Mouse (Mus musculus) liver, embryonic 11.5 days (tissue): Measurements from ENCODE around the gene Vmn1r199. TPM values are rescaled to one million over a fixed set of nuclear protein-coding genes. Genes with fewer than 3 reads are reported as not detected.

Source experiments
- ATAC-seq: fragments of 200-750 bp; cut with Nextera tagmentation; replicated peaks from 2 replicates; pipeline ENCODE4 v1.8.0; 2017; ENCODE audit warnings: moderate number of reproducible peaks, mild to moderate bottlenecking, moderate TSS enrichment, moderate library complexity; ENCODE audit not compliant: low FRiP score
- DNase-seq: peaks from one replicate; pipeline ENCODE4 v3.0.0-alpha.2; 2017; ENCODE audit warnings: low spot score
- H3K27ac ChIP-seq: fragments of 300-500 bp; sonication (generic); 2 replicates; pipeline ENCODE4 v1.5.1; 2014; ENCODE audit warnings: mild to moderate bottlenecking, low read depth, low read length, control low read depth
- H3K27me3 ChIP-seq: fragments of 300-500 bp; sonication (generic); replicated peaks from 2 replicates; pipeline ENCODE4 v1.6.1; 2014; ENCODE audit warnings: low read length, mixed read lengths; ENCODE audit not compliant: control insufficient read depth, insufficient read depth
- H3K36me3 ChIP-seq: fragments of 300-500 bp; sonication (generic); 2 replicates; pipeline ENCODE4 v1.6.1; 2014; ENCODE audit warnings: mild to moderate bottlenecking, low read length, moderate library complexity, mixed read lengths; ENCODE audit not compliant: control insufficient read depth, insufficient read depth
- H3K4me1 ChIP-seq: fragments of 300-500 bp; sonication (generic); replicated peaks from 2 replicates; pipeline ENCODE4 v1.6.1; 2014; ENCODE audit warnings: low read length, mixed read lengths; ENCODE audit not compliant: control insufficient read depth, insufficient read depth
- H3K4me2 ChIP-seq: fragments of 300-500 bp; sonication (generic); 2 replicates; pipeline ENCODE4 v1.6.1; 2014; ENCODE audit warnings: mild to moderate bottlenecking, control low read depth, moderate library complexity
- H3K4me3 ChIP-seq: fragments of 300-500 bp; sonication (generic); 2 replicates; pipeline ENCODE4 v1.5.1; 2014; ENCODE audit warnings: low read depth, low read length, control low read depth
- H3K9ac ChIP-seq: fragments of 300-500 bp; sonication (generic); 2 replicates; pipeline ENCODE4 v1.6.1; 2014; ENCODE audit warnings: low read depth, low read length, control low read depth
- H3K9me3 ChIP-seq: fragments of 300-500 bp; sonication (generic); 2 replicates; pipeline ENCODE4 v1.6.1; 2016; ENCODE audit warnings: low read length, inconsistent platforms, mixed read lengths; ENCODE audit not compliant: control insufficient read depth
- WGBS: fragments of 180-500 bp; shearing (Covaris S2); extraction: QIAGEN DNeasy Blood & Tissue Kit; methylation state at CpG from one replicate; pipeline ENCODE4 v1.1.7; 2014; 5-methylcytosine and 5-hydroxymethylcytosine counted together
- polyA plus RNA-seq: library from polyadenylated mRNA; unstranded; fragments of >200 nt; fragmentation: Nextera tagmentation; extraction: Ambion mirVana; gene quantifications from 2 replicates; pipeline ENCODE4 v1.2.1, GENCODE M21; 2014

Gene Vmn1r199
- polyA plus RNA-seq, 1 experiment from 2014 or later, result not detected

- Histone ChIP-seq H3K9ac (no peak overlapping the region), H3K4me3 (no peak overlapping the region), H3K36me3 (no peaks in the 10 kb centered on the region), H3K4me1 (no peaks in the 10 kb centered on the region), H3K4me2 (no peak overlapping the region), H3K9me3 (no peaks in the 10 kb centered on the region), H3K27me3 (no peaks in the 10 kb centered on the region), H3K27ac (no peak overlapping the region)
- 61% methylated on average over 1 of the region's 1 CpGs for WGBS
- no peak for ATAC-seq
- no peak for DNase-seq
These were observed 23.4 kb downstream of the Vmn1r199 start for GRCm38 (mm10) chr13:22402978-22403377.

Other genes starting within 250 kb of the Vmn1r199 start
- gene Vmn1r191, start 195.8 kb upstream of the Vmn1r199 start, polyA plus RNA-seq, result not detected in 2 replicates
- not detected in 2 replicates for gene Vmn1r192, start 188.7 kb upstream of the Vmn1r199 start, polyA plus RNA-seq
- gene Vmn1r193, start 156.7 kb upstream of the Vmn1r199 start, polyA plus RNA-seq, result not detected in 2 replicates
- gene Vmn1r194, start 135.6 kb upstream of the Vmn1r199 start, polyA plus RNA-seq, result not detected in 2 replicates
- not detected in 2 replicates for gene Vmn1r195, start 109.3 kb upstream of the Vmn1r199 start, polyA plus RNA-seq
- gene Vmn1r196, start 89.9 kb upstream of the Vmn1r199 start, polyA plus RNA-seq, result not detected in 2 replicates
- gene Vmn1r197, start 55.2 kb upstream of the Vmn1r199 start, polyA plus RNA-seq, result not detected in 2 replicates
- gene Vmn1r198, start 29.5 kb upstream of the Vmn1r199 start, polyA plus RNA-seq, result not detected in 2 replicates
- not detected in 2 replicates for gene Vmn1r200, start 10.6 kb downstream of the Vmn1r199 start, polyA plus RNA-seq
- not detected in 2 replicates for gene Vmn1r201, start 92.1 kb downstream of the Vmn1r199 start, polyA plus RNA-seq
- not detected in 2 replicates for gene Vmn1r202, start 125.6 kb downstream of the Vmn1r199 start, polyA plus RNA-seq
- not detected in 2 replicates for gene Vmn1r203, start 138.3 kb downstream of the Vmn1r199 start, polyA plus RNA-seq
- not detected in 2 replicates for gene Vmn1r204, start 173.4 kb downstream of the Vmn1r199 start, polyA plus RNA-seq
- not detected in 2 replicates for gene Vmn1r205, start 213.2 kb downstream of the Vmn1r199 start, polyA plus RNA-seq
- not detected in 2 replicates for gene Vmn1r206, start 244.4 kb downstream of the Vmn1r199 start, polyA plus RNA-seq